Mouse (Mus musculus) liver, embryonic 14.5 days (tissue): Measurements from ENCODE around the gene Sox6.

Experiments
- CTCF ChIP-seq: IDR thresholded peaks from 2 replicates; pipeline ENCODE4 v1.5.1; 2016; ENCODE audit warnings: antibody characterized with exemption, low read depth, control low read depth
- EP300 ChIP-seq: IDR thresholded peaks from 2 replicates; pipeline ENCODE4 v1.6.1; 2016; ENCODE audit warnings: antibody characterized with exemption, low read depth

- TF ChIP-seq CTCF (no peak), EP300 (no peak)
These were observed 591.5 kb downstream of the Sox6 start for GRCm38 (mm10) chr7:115447091-115447490.
